Mouse (Mus musculus): ENCODE measurements around the gene Trim46.

DNA sequence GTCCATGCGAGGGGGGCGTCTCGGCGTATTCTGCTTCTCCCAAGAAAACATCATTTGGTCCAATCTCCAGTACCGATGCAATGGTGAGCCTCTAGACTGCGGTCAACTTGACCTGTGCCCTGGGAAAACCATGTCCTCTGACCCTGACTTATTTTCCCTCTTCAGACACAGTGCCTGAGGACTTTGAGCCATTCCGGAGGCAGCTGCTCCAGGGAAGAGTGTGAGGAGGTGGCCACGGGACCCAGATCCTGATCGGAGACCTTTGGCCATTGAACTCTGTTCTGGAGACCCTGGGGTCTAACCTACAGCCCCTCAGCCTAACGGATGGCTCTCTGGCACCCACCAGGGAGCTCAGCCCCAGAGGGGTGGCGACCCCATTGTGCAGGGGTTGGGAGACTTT lies 19.7 kb downstream of the Trim46 start:
- no peak for TF ChIP-seq CTCF (conservative IDR thresholded peaks at IDR 0.05; ENCODE audit: low read length)
- no peak for TF ChIP-seq NANOG (IDR thresholded peaks at IDR 0.05; ENCODE audit: borderline replicate concordance, low read length)

Measured in E14TG2a.4 (cell line).